Mouse (Mus musculus): Measurements from ENCODE around the gene Hoxa4. TPM values are rescaled to one million over a fixed set of nuclear protein-coding genes. Genes with fewer than 3 reads are reported as not detected.

Hoxa4 gene
- total and polyA plus RNA-seq, 3 experiments, result 0.19 TPM; not detected in 2

GRCm38 (mm10) chr6:52184668-52185067 lies 6.9 kb downstream of the Hoxa4 start:
- no peak for DNase-seq (ENCODE audit: extremely low read depth)
- Histone ChIP-seq H3K9ac (ENCODE audit: insufficient read depth, low read depth) (no peak overlapping the region), H3K27me3 (replicated peaks) (no peaks in the 10 kb centered on the region), H3K79me2 (replicated peaks; ENCODE audit: control insufficient read depth, extremely low read depth, insufficient read depth, poor library complexity, severe bottlenecking) (no peaks in the 10 kb centered on the region), H3K9me3 (replicated peaks; ENCODE audit: low read length) (no peaks in the 10 kb centered on the region), H3K4me3 (replicated peaks in 1 of 3; ENCODE audit: low read depth in 2 of 3, low read length in 2 of 3, poor library complexity in 1 of 3) (no peak overlapping the region), H3K4me1 (ENCODE audit: control insufficient read depth in 1 of 2, insufficient read depth in 2 of 2) (no peaks in the 10 kb centered on the region), H3K36me3 (replicated peaks in 1 of 2; ENCODE audit: control insufficient read depth in 1 of 2, insufficient read depth in 1 of 2, low read length in 1 of 2) (no peaks in the 10 kb centered on the region), H3K27ac (ENCODE audit: insufficient read depth, low read depth) (no peak overlapping the region), H3K4me2 (ENCODE audit: insufficient read depth, low read depth, poor library complexity, severe bottlenecking) (no peak overlapping the region)
- TF ChIP-seq USF2 (conservative IDR thresholded peaks at IDR 0.05; ENCODE audit: low read depth, low read length) (no peak), MAZ (IDR thresholded peaks at IDR 0.05; ENCODE audit: low read depth, low read length) (no peak), RAD21 (IDR thresholded peaks at IDR 0.05; ENCODE audit: low read depth, low read length) (no peak), ZC3H11A (IDR thresholded peaks at IDR 0.05; ENCODE audit: low read depth, low read length) (no peak), TBP (conservative IDR thresholded peaks at IDR 0.05; ENCODE audit: low read depth, low read length) (no peak), JUND (conservative IDR thresholded peaks at IDR 0.05; ENCODE audit: low read depth, low read length) (no peak), ZNF384 (IDR thresholded peaks at IDR 0.05; ENCODE audit: low read depth, low read length) (no peak), CTCF (conservative IDR thresholded peaks at IDR 0.05 in 1 of 2, IDR thresholded peaks at IDR 0.05 in 1 of 2; ENCODE audit: low read depth in 2 of 2, low read length in 2 of 2) (no peak), SMC3 (IDR thresholded peaks at IDR 0.05; ENCODE audit: low read depth, low read length) (no peak), IRF4 (IDR thresholded peaks at IDR 0.05; ENCODE audit: low read depth, low read length) (no peak), MAFK (IDR thresholded peaks at IDR 0.05; ENCODE audit: insufficient replicate concordance, low read length) (no peak), BHLHE40 (IDR thresholded peaks at IDR 0.05; ENCODE audit: low read depth, low read length) (no peak), E2F4 (IDR thresholded peaks at IDR 0.05; ENCODE audit: insufficient replicate concordance, low read depth, low read length) (no peak), PAX5 (IDR thresholded peaks at IDR 0.05; ENCODE audit: low read length) (no peak), POLR2AphosphoS2 (IDR thresholded peaks at IDR 0.05; ENCODE audit: low read depth, low read length) (no peak)
- in situ Hi-C loops (cut with MboI; ENCODE audit: low pct_ligation_motif_present, low pct_unique_long_range_greater_than_20kb, low sequenced_read_pairs), result no loop called here
- dilution Hi-C loops (cut with MboI; ENCODE audit: extremely low pct_ligation_motif_present, extremely low pct_unique_long_range_greater_than_20kb, low sequenced_read_pairs), result no loop called here

GRCm38 (mm10) chr6:52183311-52184080 lies 8.1 kb downstream of the Hoxa4 start:
- H3K9me3 ChIP-seq (replicated peaks; ENCODE audit: low read length), result no peaks in the 10 kb centered on the region
- TF ChIP-seq PAX5 (IDR thresholded peaks at IDR 0.05; ENCODE audit: low read length), result no peak
- no peak for TF ChIP-seq KAT2A (IDR thresholded peaks at IDR 0.05; ENCODE audit: insufficient replicate concordance, low read length)
- no peak for TF ChIP-seq ZNF384 (IDR thresholded peaks at IDR 0.05; ENCODE audit: low read depth, low read length)
- no peak for TF ChIP-seq SIN3A (IDR thresholded peaks at IDR 0.05; ENCODE audit: low read length)
- no peak for TF ChIP-seq ZC3H11A (IDR thresholded peaks at IDR 0.05; ENCODE audit: low read depth, low read length)
- no peak for TF ChIP-seq E2F4 (IDR thresholded peaks at IDR 0.05; ENCODE audit: insufficient replicate concordance, low read depth, low read length)
- no peak for TF ChIP-seq CHD1 (IDR thresholded peaks at IDR 0.05; ENCODE audit: low read depth, low read length)
- no peak for TF ChIP-seq RAD21 (IDR thresholded peaks at IDR 0.05; ENCODE audit: low read depth, low read length)
- TF ChIP-seq JUN (IDR thresholded peaks at IDR 0.05; ENCODE audit: insufficient read depth, low read depth, low read length), result no peak
- H3K79me2 ChIP-seq (replicated peaks; ENCODE audit: control insufficient read depth, extremely low read depth, insufficient read depth, poor library complexity, severe bottlenecking), result no peaks in the 10 kb centered on the region
- in situ Hi-C loops (cut with MboI; ENCODE audit: low pct_ligation_motif_present, low pct_unique_long_range_greater_than_20kb, low sequenced_read_pairs), result no loop called here
- dilution Hi-C loops (cut with MboI; ENCODE audit: extremely low pct_ligation_motif_present, extremely low pct_unique_long_range_greater_than_20kb, low sequenced_read_pairs), result no loop called here
- H3K4me3 ChIP-seq (replicated peaks in 1 of 3; ENCODE audit: low read depth in 2 of 3, low read length in 2 of 3, poor library complexity in 1 of 3), result no peak overlapping the region
- H3K9ac ChIP-seq (ENCODE audit: insufficient read depth, low read depth), result no peak overlapping the region
- no peak for DNase-seq (ENCODE audit: extremely low read depth)
- H3K27ac ChIP-seq (ENCODE audit: insufficient read depth, low read depth), result no peak overlapping the region
- H3K36me3 ChIP-seq (replicated peaks in 1 of 2; ENCODE audit: control insufficient read depth in 1 of 2, insufficient read depth in 1 of 2, low read length in 1 of 2), result no peaks in the 10 kb centered on the region
- no peaks in the 10 kb centered on the region for H3K4me1 ChIP-seq (ENCODE audit: control insufficient read depth in 1 of 2, insufficient read depth in 2 of 2)
- H3K27me3 ChIP-seq (replicated peaks), result no peaks in the 10 kb centered on the region
- no peak overlapping the region for H3K4me2 ChIP-seq (ENCODE audit: insufficient read depth, low read depth, poor library complexity, severe bottlenecking)

Data from CH12.LX (cell line).